Mouse (Mus musculus) left cerebral cortex, adult 11 months (tissue): ENCODE data around the gene Ifih1.

Experiments used
- DNase-seq: peaks from one replicate; pipeline ENCODE4 v3.0.0; 2022; ENCODE audit warnings: low spot score

Gene Ifih1

GRCm38 (mm10) chr2:62646014-62646645 is at the start of gene Ifih1:
Ifih1 (minus strand) TSS chr2:62646255.
- DNase-seq: no peak

GRCm38 (mm10) chr2:62685934-62686333 is 39.9 kb upstream of the Ifih1 start:
- DNase-seq: no peak

- no peak for DNase-seq
These were observed 39.0 kb upstream of the Ifih1 start for GRCm38 (mm10) chr2:62684989-62685595.

GRCm38 (mm10) chr2:62681667-62682066 is 35.6 kb upstream of the Ifih1 start:
- peak; percentile 23 for DNase-seq

GRCm38 (mm10) chr2:62672788-62673187 is 26.7 kb upstream of the Ifih1 start:
- no peak for DNase-seq

GRCm38 (mm10) chr2:62670767-62671166 is 24.7 kb upstream of the Ifih1 start:
- DNase-seq: no peak

GRCm38 (mm10) chr2:62670301-62670700 is 24.2 kb upstream of the Ifih1 start:
- DNase-seq: no peak

GRCm38 (mm10) chr2:62669848-62670247 is 23.8 kb upstream of the Ifih1 start:
- no peak for DNase-seq

GRCm38 (mm10) chr2:62665536-62665935 is 19.5 kb upstream of the Ifih1 start:
- no peak for DNase-seq

GRCm38 (mm10) chr2:62664839-62665238 is 18.8 kb upstream of the Ifih1 start:
- no peak for DNase-seq

- DNase-seq: peak; percentile 72
These were observed 18.1 kb upstream of the Ifih1 start, which contains the start of gene Gca for GRCm38 (mm10) chr2:62664135-62664670. Gca (plus strand) TSS chr2:62664285.

- DNase-seq: no peak
These were observed 16.5 kb upstream of the Ifih1 start for GRCm38 (mm10) chr2:62662560-62662959.

GRCm38 (mm10) chr2:62660565-62660964 is 14.5 kb upstream of the Ifih1 start:
- no peak for DNase-seq

- no peak for DNase-seq
These were observed 10.0 kb upstream of the Ifih1 start for GRCm38 (mm10) chr2:62656072-62656471.

- DNase-seq: peak; percentile 70
These were observed 8.7 kb upstream of the Ifih1 start for GRCm38 (mm10) chr2:62654519-62655338.

- no peak for DNase-seq
These were observed 6.4 kb upstream of the Ifih1 start for GRCm38 (mm10) chr2:62652466-62652865.

GRCm38 (mm10) chr2:62651890-62652289 is 5.8 kb upstream of the Ifih1 start:
- no peak for DNase-seq

- no peak for DNase-seq
These were observed 725 bp upstream of the Ifih1 start for GRCm38 (mm10) chr2:62646671-62647289.

GRCm38 (mm10) chr2:62645475-62645874 is 580 bp downstream of the Ifih1 start:
- DNase-seq: no peak

- no peak for DNase-seq
These were observed 1.2 kb downstream of the Ifih1 start for GRCm38 (mm10) chr2:62644891-62645290.

- no peak for DNase-seq
These were observed 2.4 kb downstream of the Ifih1 start for GRCm38 (mm10) chr2:62643405-62644305.
